Mouse (Mus musculus) thymus, adult 2 months (tissue): ENCODE measurements around the gene Gabbr2. TPM values are rescaled to one million over a fixed set of nuclear protein-coding genes. Genes with fewer than 3 reads are reported as not detected.

Experiments used
- DNase-seq: peaks from one replicate; pipeline ENCODE4 v3.0.0; 2021
- H3K27ac ChIP-seq: fragments of 200-500 bp; 2 replicates; pipeline ENCODE4 v1.5.1; 2012; ENCODE audit warnings: low read length, control low read depth; ENCODE audit not compliant: control insufficient read depth, insufficient read depth
- H3K27me3 ChIP-seq: fragments of 200-500 bp; 2 replicates; pipeline ENCODE4 v1.6.1; 2012; ENCODE audit warnings: mild to moderate bottlenecking, low read length, moderate library complexity, mixed read lengths; ENCODE audit not compliant: control insufficient read depth, insufficient read depth
- H3K36me3 ChIP-seq: fragments of 200-500 bp; 2 replicates; pipeline ENCODE4 v1.6.1; 2012; ENCODE audit warnings: mild to moderate bottlenecking, low read length, moderate library complexity; ENCODE audit not compliant: control insufficient read depth, insufficient read depth
- H3K4me1 ChIP-seq: fragments of 200-500 bp; replicated peaks from 2 replicates; pipeline ENCODE4 v1.6.1; 2012; ENCODE audit warnings: low read length; ENCODE audit not compliant: control insufficient read depth, insufficient read depth
- H3K4me3 ChIP-seq: fragments of 200-500 bp; 2 replicates; pipeline ENCODE4 v1.5.1; 2012; ENCODE audit warnings: mild to moderate bottlenecking, low read length, control low read depth, moderate library complexity; ENCODE audit not compliant: control insufficient read depth, insufficient read depth
- CTCF ChIP-seq: fragments of 200-500 bp; IDR thresholded peaks from 2 replicates; pipeline ENCODE4 v1.5.1; 2012; ENCODE audit warnings: mild to moderate bottlenecking, control low read depth, low read length, moderate library complexity, borderline replicate concordance; ENCODE audit not compliant: control insufficient read depth, poor library complexity, insufficient read depth; ENCODE audit errors: extremely low read depth
- POLR2A ChIP-seq: fragments of 200-500 bp; IDR thresholded peaks from 2 replicates; pipeline ENCODE4 v1.6.1; 2012; ENCODE audit warnings: mild to moderate bottlenecking, low read length, control low read depth, moderate library complexity; ENCODE audit not compliant: control insufficient read depth, poor library complexity, insufficient read depth; ENCODE audit errors: extremely low read depth
- WGBS: fragments of 180-500 bp; shearing (Covaris S2); methylation state at CpG from one replicate; pipeline ENCODE4 v1.1.7; 2018; 5-methylcytosine and 5-hydroxymethylcytosine counted together
- polyA plus RNA-seq: library from polyadenylated mRNA; depleted of rRNA; stranded (reverse); fragments of >200 nt; gene quantifications from 2 replicates; pipeline ENCODE4 v1.2.3, GENCODE M21; 2012; rRNA removed

Gene Gabbr2
- polyA plus RNA-seq, result 0.19 and 0.20 TPM in 2 replicates

GRCm38 (mm10) chr4:46991016-46991958, at the start of gene Gabbr2:
Gene Gabbr2, minus strand, starts transcription at chr4:46991873.
- Histone ChIP-seq H3K27ac (no peak within 1 kb of the TSS), H3K4me1 (peaks cover 27% of the 10 kb centered on the region), H3K27me3 (peaks cover 17% of the 10 kb centered on the region), H3K36me3 (no peaks in the 10 kb centered on the region), H3K4me3 (peak within 1 kb of the TSS; percentile 22)
- DNase-seq, result no peak
- TF ChIP-seq POLR2A (no peak), CTCF (no peak)
- WGBS, result 13% methylated on average over 132 of the region's 134 CpGs

DNA sequence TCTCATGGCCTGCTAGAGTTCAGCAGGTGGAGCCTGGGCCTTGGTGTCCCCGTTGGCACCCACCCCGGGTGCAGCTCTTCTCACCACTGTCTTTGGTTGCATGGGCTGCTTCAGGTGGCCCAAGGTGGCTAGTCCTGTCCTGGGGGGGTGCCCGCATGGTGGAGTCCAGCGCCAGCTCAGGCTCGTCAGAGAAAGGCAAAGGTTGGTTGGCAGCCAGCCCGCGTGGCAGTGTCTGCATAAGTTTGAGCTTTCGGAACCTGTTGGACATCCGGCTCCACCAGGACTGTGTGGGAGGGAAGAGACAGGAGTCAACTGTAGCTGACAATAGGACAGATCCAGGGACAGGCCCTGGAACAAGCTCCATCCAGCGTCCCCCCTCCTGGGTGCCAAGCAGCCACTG, 47.9 kb upstream of the Gabbr2 start:
- H3K4me3 ChIP-seq, result no peak overlapping the region
- no peak for TF ChIP-seq CTCF
- no peaks in the 10 kb centered on the region for H3K36me3 ChIP-seq
- over 99% methylated on average over 10 of the region's 10 CpGs for WGBS
- no peak for DNase-seq
- no peaks in the 10 kb centered on the region for H3K27me3 ChIP-seq
- no peaks in the 10 kb centered on the region for H3K4me1 ChIP-seq
- H3K27ac ChIP-seq, result no peak overlapping the region

DNA sequence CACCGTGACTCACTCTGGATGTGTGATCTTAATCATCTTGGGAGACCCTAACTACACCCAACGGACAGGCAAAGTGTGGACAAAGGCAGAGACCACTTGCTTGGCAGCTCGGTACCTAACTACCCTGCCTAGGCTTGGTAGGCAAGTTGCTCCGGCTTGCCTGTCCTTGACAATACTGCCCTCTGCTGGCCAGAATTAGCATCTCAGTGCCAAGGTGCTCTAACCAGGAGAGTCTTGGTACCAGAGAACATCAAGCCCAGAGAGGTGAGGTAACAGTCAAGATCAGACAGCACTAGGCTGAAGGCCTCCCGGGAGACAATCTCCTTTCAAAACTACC, 45.6 kb upstream of the Gabbr2 start:
- 12% methylated on average over 5 of the region's 5 CpGs for WGBS
- peak; percentile 77; the same call in 1 of the 2 replicates for TF ChIP-seq CTCF
- no peak for TF ChIP-seq POLR2A
- peak; percentile 80 for DNase-seq
- Histone ChIP-seq H3K4me3 (no peak overlapping the region), H3K4me1 (no peaks in the 10 kb centered on the region), H3K27me3 (no peaks in the 10 kb centered on the region), H3K27ac (no peak overlapping the region), H3K36me3 (no peaks in the 10 kb centered on the region)

DNA sequence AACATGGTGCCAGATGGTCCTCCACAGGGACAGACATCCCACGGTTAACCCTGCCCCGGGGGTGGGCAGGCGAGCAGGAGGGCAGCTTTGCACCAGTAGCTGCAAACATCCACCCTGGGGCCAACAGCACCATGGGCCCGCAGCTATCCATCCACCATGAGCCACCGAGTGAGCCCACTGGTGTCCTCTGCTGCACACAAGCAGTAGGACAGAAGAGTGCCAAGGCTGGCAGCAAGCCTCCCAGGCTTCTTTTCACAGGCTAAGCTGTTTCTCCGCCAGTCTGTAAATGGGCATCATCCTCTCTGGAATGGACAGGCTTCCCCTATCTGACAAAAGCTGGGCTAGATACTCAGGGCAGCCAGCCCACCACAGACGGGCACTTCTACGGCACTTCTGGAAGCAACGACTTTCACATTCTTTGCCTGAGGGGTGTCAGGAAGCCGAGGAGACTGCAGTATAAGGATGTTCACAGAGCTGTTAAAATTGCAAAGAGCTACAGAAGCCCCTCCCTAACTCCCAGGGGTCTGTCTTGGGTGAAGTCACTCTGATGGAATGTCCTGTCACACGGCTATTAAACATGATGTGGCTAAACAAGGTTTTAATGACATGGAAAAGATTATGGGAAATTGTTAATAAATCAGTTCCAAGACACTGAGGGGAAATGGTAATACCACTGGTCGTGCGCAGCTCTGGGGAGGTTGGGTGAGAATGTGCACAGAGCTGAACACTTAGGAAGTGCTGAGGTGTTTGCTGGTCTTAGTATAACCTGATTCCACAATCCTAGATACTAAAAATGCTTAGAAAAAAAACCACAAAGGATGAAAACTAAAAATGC, 45.0 kb upstream of the Gabbr2 start:
- no peaks in the 10 kb centered on the region for H3K36me3 ChIP-seq
- H3K27me3 ChIP-seq, result no peaks in the 10 kb centered on the region
- H3K27ac ChIP-seq, result no peak overlapping the region
- TF ChIP-seq POLR2A (no peak), CTCF (no peak)
- no peak for DNase-seq
- no peaks in the 10 kb centered on the region for H3K4me1 ChIP-seq
- WGBS, result 78% methylated on average over 13 of the region's 13 CpGs
- H3K4me3 ChIP-seq, result no peak overlapping the region

DNA sequence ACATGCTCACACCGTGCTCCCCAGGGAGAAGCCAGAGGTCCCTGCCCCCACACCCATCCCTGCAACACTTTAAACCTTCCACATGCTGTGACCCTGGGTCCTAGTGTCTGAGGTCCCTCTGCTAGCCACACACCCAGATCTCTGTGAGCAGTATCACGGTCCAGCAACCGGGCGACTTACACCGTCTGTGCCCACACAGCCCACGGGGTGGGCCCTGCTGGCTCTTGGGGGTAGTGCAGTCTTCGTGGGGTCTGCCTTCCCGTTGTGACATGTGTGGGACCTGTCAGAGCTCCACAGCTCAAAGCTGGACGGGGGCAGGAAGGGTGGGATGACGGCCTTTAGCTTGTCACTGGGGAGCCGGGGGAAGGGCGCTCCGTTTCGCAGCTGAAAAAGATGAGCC, 43.9 kb upstream of the Gabbr2 start:
- TF ChIP-seq POLR2A, result no peak
- no peak for TF ChIP-seq CTCF
- no peak for DNase-seq
- H3K27me3 ChIP-seq, result no peaks in the 10 kb centered on the region
- H3K36me3 ChIP-seq, result no peaks in the 10 kb centered on the region
- WGBS, result 94% methylated on average over 14 of the region's 14 CpGs
- 0 out of 2 replicates have a peak, but pooled peaks cover under 1% of the 10 kb centered on the region for H3K4me1 ChIP-seq
- H3K27ac ChIP-seq, result no peak overlapping the region
- no peak overlapping the region for H3K4me3 ChIP-seq

GRCm38 (mm10) chr4:47032171-47032570, 40.5 kb upstream of the Gabbr2 start:
- Histone ChIP-seq H3K36me3 (no peaks in the 10 kb centered on the region), H3K27me3 (no peaks in the 10 kb centered on the region), H3K4me1 (0 out of 2 replicates have a peak, but pooled peaks cover 2% of the 10 kb centered on the region), H3K4me3 (no peak overlapping the region), H3K27ac (no peak overlapping the region)
- TF ChIP-seq POLR2A (no peak), CTCF (no peak)
- WGBS, result 93% methylated on average over 8 of the region's 8 CpGs
- no peak for DNase-seq
